Mouse (Mus musculus) testis, adult 2 months (tissue): ENCODE measurements at regions not wholly inside any gene's neighbourhood (a gene's known extent, or its start where the extent isn't known, plus 50 kb on each side); places are given as distances from the start of the nearest gene placed in this dataset.

Source experiments
- CTCF ChIP-seq: fragments of 200-500 bp; IDR thresholded peaks from 2 replicates; pipeline ENCODE4 v1.5.1; 2012; ENCODE audit warnings: low read depth, mild to moderate bottlenecking, inconsistent platforms, low read length, moderate library complexity; ENCODE audit not compliant: control insufficient read depth, insufficient read depth, insufficient replicate concordance
- POLR2A ChIP-seq: fragments of 200-500 bp; IDR thresholded peaks from 2 replicates; pipeline ENCODE4 v1.6.1; 2012; ENCODE audit warnings: low read depth, mild to moderate bottlenecking, inconsistent platforms, low read length, moderate library complexity; ENCODE audit not compliant: control insufficient read depth

DNA sequence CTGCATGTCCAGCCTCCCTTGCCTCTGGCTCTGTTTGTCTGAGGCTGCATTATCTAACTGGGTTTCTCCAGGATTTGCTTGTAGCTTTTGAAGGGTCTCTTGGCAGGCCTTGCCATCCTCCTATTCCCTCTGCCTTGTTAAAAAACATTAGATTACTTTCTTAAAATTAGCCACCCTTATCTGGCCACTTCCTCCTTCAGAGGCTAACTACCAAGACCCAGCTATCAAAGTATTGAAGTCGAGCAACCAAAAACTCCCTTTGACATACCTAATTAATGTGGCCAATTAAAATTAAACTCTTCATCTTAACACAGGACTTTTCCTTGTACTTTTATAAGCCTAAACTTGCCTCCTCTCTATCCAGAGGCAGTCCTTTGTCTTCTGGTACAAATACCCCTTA lies 66.3 kb upstream of the Kif2a start:
- TF ChIP-seq CTCF: no peak
- TF ChIP-seq POLR2A: no peak
